Mouse (Mus musculus) olfactory bulb, adult 2 months (tissue): ENCODE measurements at regions not wholly inside any gene's neighbourhood (a gene's known extent, or its start where the extent isn't known, plus 50 kb on each side); places are given as distances from the start of the nearest gene placed in this dataset.

Experiments
- CTCF ChIP-seq: fragments of 200-500 bp; IDR thresholded peaks from 2 replicates; pipeline ENCODE4 v1.5.1; 2012; ENCODE audit warnings: low read depth, mild to moderate bottlenecking, low read length, moderate library complexity; ENCODE audit not compliant: insufficient read depth
- POLR2A ChIP-seq: fragments of 200-500 bp; IDR thresholded peaks from 2 replicates; pipeline ENCODE4 v1.6.1; 2012; ENCODE audit warnings: mild to moderate bottlenecking, low read depth, low read length, moderate library complexity; ENCODE audit not compliant: insufficient read depth

GRCm38 (mm10) chr9:120679822-120680426 lies 108.7 kb downstream of the Rpl14 start:
- TF ChIP-seq CTCF (no peak), POLR2A (no peak)
